Mouse (Mus musculus) megakaryocyte, embryonic 14.5 days (primary cell): ENCODE results near the gene Kcnab1.

Experiments used
- FLI1 ChIP-seq: IDR thresholded peaks from 2 replicates; pipeline ENCODE4 v1.6.1; 2012; ENCODE audit warnings: low read length, inconsistent platforms, mixed read lengths
- GATA1 ChIP-seq: IDR thresholded peaks from 3 replicates; pipeline ENCODE4 v1.6.1; 2012; ENCODE audit warnings: mixed read lengths, low read length, inconsistent platforms, borderline replicate concordance

DNA sequence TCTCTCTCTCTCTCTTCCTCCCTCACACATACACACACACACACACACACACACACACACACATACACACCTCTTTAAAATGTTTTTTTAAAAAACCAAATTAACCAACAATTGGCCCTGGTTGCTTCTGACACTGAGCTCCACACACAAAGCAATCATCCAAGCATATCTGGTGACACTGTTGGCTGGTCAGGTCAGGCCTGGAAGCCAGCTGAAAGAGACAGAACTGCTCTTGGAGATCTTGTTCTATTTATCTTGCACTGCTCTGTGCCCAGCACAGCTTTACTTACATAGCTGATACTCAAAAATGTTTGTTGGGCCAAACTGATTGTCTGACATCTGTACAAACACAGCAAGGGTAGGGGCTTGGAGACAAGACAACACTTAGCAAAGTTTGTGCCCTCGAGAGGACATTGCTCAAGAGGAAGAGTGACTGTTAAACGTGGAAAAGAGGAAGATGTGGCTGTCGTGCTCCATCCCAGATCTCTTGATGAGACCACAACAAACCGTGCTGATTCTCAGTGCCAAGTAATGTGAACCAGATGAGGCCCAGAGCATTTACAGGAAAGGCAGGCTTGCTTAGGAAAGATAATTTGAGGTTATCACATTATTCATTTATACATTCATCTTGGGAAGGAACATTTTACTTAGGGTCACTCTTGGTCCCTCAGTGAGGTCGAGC is 308.9 kb downstream of the Kcnab1 start:
- TF ChIP-seq GATA1: no peak
- TF ChIP-seq FLI1: no peak
